Mouse (Mus musculus) bone marrow macrophage, adult 2 months (primary cell): ENCODE results near the gene Rock2. TPM values are rescaled to one million over a fixed set of nuclear protein-coding genes. Genes with fewer than 3 reads are reported as not detected.

ENCODE experiments used
- H3K27ac ChIP-seq: 2 replicates; pipeline ENCODE4 v1.5.1; 2012; ENCODE audit warnings: low read depth, low read length; ENCODE audit not compliant: insufficient read depth
- H3K4me1 ChIP-seq: 2 replicates; pipeline ENCODE4 v1.6.1; 2012; ENCODE audit warnings: low read length; ENCODE audit not compliant: control insufficient read depth, insufficient read depth
- H3K4me3 ChIP-seq: 2 replicates; pipeline ENCODE4 v1.5.1; 2012; ENCODE audit warnings: mild to moderate bottlenecking, low read length, moderate library complexity; ENCODE audit not compliant: insufficient read depth
- CTCF ChIP-seq: IDR thresholded peaks from 2 replicates; pipeline ENCODE4 v1.5.1; 2012; ENCODE audit warnings: low read depth, mild to moderate bottlenecking, low read length, moderate library complexity
- POLR2A ChIP-seq: IDR thresholded peaks from 2 replicates; pipeline ENCODE4 v1.6.1; 2012; ENCODE audit warnings: mild to moderate bottlenecking, low read depth, low read length, borderline replicate concordance
- polyA plus RNA-seq: library from polyadenylated mRNA; stranded (reverse); fragments of >200 nt; gene quantifications from 2 replicates; pipeline ENCODE4 v1.2.4, GENCODE M21; 2012; ENCODE audit not compliant: missing spikeins, insufficient read depth, insufficient read length

Gene Rock2
- polyA plus RNA-seq, 1 experiment, result 47.9 TPM

GRCm38 (mm10) chr12:17036532-17036931, 141.8 kb downstream of the Rock2 start:
- Histone ChIP-seq H3K4me3 (no peak overlapping the region), H3K27ac (no peak overlapping the region), H3K4me1 (no peaks in the 10 kb centered on the region)
- no peak for TF ChIP-seq CTCF
- TF ChIP-seq POLR2A, result no peak

DNA sequence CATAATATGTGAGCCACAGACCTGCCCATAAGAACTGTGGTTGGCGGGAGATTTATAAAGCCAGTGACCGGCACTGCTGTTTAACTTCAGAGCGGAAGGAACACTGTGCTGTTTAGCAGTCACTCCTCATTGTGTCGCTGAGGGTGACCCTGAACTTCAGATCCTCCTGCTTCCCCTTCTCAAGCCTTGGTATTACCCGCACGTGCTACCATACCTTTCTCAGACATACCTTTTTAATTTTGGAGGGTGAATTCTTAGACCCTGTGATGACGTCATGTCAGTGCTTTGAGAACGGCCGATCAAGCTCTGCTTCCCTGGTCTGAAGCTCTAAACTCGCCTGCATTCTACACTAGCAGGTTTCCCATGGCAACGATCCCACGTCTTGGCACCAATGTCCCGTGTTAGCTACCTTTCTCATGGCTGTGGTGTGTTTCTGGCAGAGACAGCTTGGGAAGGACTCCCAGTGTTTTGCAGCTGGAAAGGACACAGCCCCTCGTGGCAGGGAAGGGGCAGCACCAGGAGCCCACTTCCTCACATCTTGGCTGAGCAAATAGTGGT, 142.4 kb downstream of the Rock2 start:
- H3K27ac ChIP-seq, result no peak overlapping the region
- no peak overlapping the region for H3K4me3 ChIP-seq
- TF ChIP-seq CTCF, result no peak
- TF ChIP-seq POLR2A, result no peak
- no peaks in the 10 kb centered on the region for H3K4me1 ChIP-seq

Other genes starting within 250 kb of the Rock2 start
- not detected in 2 replicates for gene Ntsr2, start 241.5 kb upstream of the Rock2 start, polyA plus RNA-seq
- not detected in 2 replicates for gene Greb1, start 94.0 kb upstream of the Rock2 start, polyA plus RNA-seq
- 16.3 and 19.0 TPM in 2 replicates for gene E2f6, start 83.9 kb upstream of the Rock2 start, polyA plus RNA-seq
- 120 and 145 TPM in 2 replicates for gene Pqlc3, start 105.5 kb downstream of the Rock2 start, polyA plus RNA-seq
- gene 2410004P03Rik, start 116.8 kb downstream of the Rock2 start, polyA plus RNA-seq, result 0.27 and 1.1 TPM in 2 replicates